Comparison of ENCODE assay signal across 25 mouse cellular contexts in the genomic region with DNA sequence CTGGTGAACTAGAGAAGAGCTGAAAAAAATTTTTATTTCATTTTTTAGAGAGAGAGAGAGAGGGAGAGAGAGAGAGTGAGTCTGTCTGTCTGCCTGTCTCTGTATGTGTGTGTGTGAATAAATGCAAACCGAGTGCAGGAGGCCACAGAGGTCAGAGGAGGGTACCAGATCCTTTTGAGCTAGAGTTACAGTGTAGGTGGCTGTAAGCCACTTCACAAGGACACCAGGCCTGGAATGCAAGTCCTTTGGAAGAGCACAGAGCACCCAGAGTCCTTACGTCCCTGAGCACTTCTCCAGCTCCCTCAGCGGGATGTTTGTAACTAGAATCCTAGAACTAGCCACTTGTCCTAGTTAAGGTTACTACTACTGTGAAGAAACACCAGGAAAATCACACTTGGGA. TPM values are rescaled to one million over a fixed set of nuclear protein-coding genes. Genes with fewer than 3 reads are reported as not detected.
"Had no signal": no experiment of that assay in that cellular context is flagged by ENCODE, and none has a peak within 500 bp of the region (broad histone marks: within the 10 kb centered on the region; RNA-seq: fewer than 3 reads in every experiment).

No protein-coding gene starts in this region.

- DNase-seq: liver, postnatal 0 days; lung, adult 2 months; lung, postnatal 14 days; lung, postnatal 36 days; midbrain, embryonic 14.5 days; retina, postnatal 1 day; right cerebral cortex, adult 18-20 months; right cerebral cortex, postnatal 25 days; right cerebral cortex, postnatal 4 days; thymus, adult 2 months; thymus, postnatal 25 days; thymus, postnatal 4 days had no signal

- H3K27me3 ChIP-seq: lung, embryonic 15.5 days; megakaryocyte, embryonic 14.5 days; neural tube, embryonic 13.5 days; neural tube, embryonic 15.5 days; stomach, embryonic 15.5 days had no signal

- H3K4me2 ChIP-seq: lung, embryonic 15.5 days; midbrain, embryonic 11.5 days; neural tube, embryonic 13.5 days; neural tube, embryonic 15.5 days; stomach, embryonic 15.5 days had no signal

- H3K27ac ChIP-seq: lung, embryonic 15.5 days; macrophage; neural tube, embryonic 13.5 days; neural tube, embryonic 15.5 days; stomach, embryonic 15.5 days; stomach, postnatal 0 days had no signal

- ATAC-seq: liver, postnatal 0 days; lung, postnatal 0 days; midbrain, embryonic 16.5 days had no signal

- H3K9ac ChIP-seq: liver, postnatal 0 days; lung, embryonic 15.5 days; neural tube, embryonic 13.5 days; neural tube, embryonic 15.5 days; stomach, embryonic 15.5 days had no signal

- H3K4me1 ChIP-seq: lung, embryonic 15.5 days; neural tube, embryonic 13.5 days; neural tube, embryonic 15.5 days; stomach, embryonic 15.5 days had no signal

- H3K9me3 ChIP-seq: lung, embryonic 15.5 days; megakaryocyte, embryonic 14.5 days; neural tube, embryonic 13.5 days; neural tube, embryonic 15.5 days; stomach, embryonic 15.5 days had no signal

- H3K4me3 ChIP-seq: lung, embryonic 15.5 days; megakaryocyte, embryonic 14.5 days; myocyte; neural tube, embryonic 13.5 days; neural tube, embryonic 15.5 days; stomach, embryonic 15.5 days had no signal

RNA-seq across cellular contexts. Expression of a gene that starts 25.6 kb away (rescaled TPM):
- polyA plus RNA-seq: macrophage had no signal

RNA-seq across cellular contexts. Expression of a gene that starts 46.6 kb away (rescaled TPM):
- total RNA-seq: megakaryocyte progenitor cell, adult 5-6 weeks had no signal
- polyA plus RNA-seq: liver, postnatal 0 days; lung, adult 2 months; spleen, adult 2 months; stomach, postnatal 0 days; thymus, adult 2 months had no signal

RNA-seq across cellular contexts. Expression of a gene that starts 52.8 kb away (rescaled TPM):
- total RNA-seq: megakaryocyte progenitor cell, adult 5-6 weeks had no signal
- polyA plus RNA-seq: macrophage had no signal

RNA-seq across cellular contexts. Expression of a gene that starts 58.4 kb away (rescaled TPM):
- polyA plus RNA-seq: liver, postnatal 0 days; macrophage; midbrain, embryonic 11.5 days; neural tube, embryonic 13.5 days; stomach, postnatal 0 days had no signal
